Mouse (Mus musculus): ENCODE measurements around the gene Lmf2.

DNA sequence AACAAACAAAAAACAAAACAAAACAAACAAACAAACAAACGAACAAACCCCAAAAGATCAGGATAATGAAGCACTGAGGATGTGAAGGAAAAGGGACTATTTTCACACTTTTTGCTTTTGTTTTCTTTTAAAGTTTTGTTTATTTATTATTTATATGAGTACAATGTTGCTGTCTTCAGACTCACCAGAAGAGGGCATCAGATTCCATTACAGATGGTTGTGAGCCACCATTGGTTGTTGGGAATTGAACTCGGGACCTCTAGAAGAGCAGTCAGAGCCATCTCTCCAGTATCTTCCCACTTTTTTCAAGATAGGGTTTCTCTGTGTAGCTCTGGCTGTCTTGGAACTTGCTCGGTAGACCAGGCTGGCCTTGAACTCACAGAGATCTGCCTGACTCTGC is 12.1 kb downstream of the Lmf2 start:
- TF ChIP-seq POLR2A (IDR thresholded peaks at IDR 0.05; ENCODE audit: low read depth, low read length): no peak
- no peak for TF ChIP-seq CTCF (IDR thresholded peaks at IDR 0.05; ENCODE audit: borderline replicate concordance, insufficient read depth, low read length)
